Mouse (Mus musculus) lung, adult 2 months (tissue): Measurements from ENCODE around the gene Tsacc.

Experiments
- CTCF ChIP-seq: fragments of 200-500 bp; IDR thresholded peaks from 2 replicates; pipeline ENCODE4 v1.5.1; 2011; ENCODE audit warnings: mild to moderate bottlenecking, low read length, control low read depth; ENCODE audit not compliant: insufficient read depth
- POLR2A ChIP-seq: fragments of 200-500 bp; IDR thresholded peaks from 2 replicates; pipeline ENCODE4 v1.6.1; 2011; ENCODE audit warnings: low read depth, mild to moderate bottlenecking, control low read depth, low read length, borderline replicate concordance; ENCODE audit errors: extremely low read depth

DNA sequence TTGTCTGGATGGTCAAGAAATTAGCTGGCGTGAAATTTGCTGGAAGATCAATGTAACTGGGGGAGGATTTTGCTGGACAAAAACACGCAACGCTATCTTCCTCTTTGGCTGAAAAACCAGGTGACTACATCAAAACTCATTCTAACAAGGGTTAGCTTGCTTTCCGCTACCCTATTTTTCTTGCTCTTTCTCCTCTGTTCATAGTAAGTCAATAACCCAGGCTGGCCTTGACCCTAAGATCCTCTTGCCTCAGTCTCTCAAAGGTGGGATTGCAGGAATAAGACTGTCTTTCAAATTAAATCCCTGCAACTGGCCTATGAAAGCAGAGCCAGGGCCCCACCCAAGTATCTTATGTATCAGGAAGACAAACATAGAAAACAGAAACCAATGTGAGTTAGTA lies 9.7 kb downstream of the Tsacc start, which contains the start of gene Gm38392:
- TF ChIP-seq POLR2A (no peak), CTCF (no peak)
